Mouse (Mus musculus) heart, embryonic 15.5 days (tissue): ENCODE results near the gene Faf2. TPM values are rescaled to one million over a fixed set of nuclear protein-coding genes. Genes with fewer than 3 reads are reported as not detected.

Source experiments
- ATAC-seq: fragments of 200-750 bp; cut with Nextera tagmentation; replicated peaks from 2 replicates; pipeline ENCODE4 v1.8.0; 2017; ENCODE audit warnings: low read depth, moderate TSS enrichment; ENCODE audit not compliant: insufficient number of reproducible peaks, insufficient read depth, low FRiP score
- H3K27ac ChIP-seq: fragments of 300-500 bp; sonication (generic); 2 replicates; pipeline ENCODE4 v1.5.1; 2015; ENCODE audit warnings: mild to moderate bottlenecking, inconsistent platforms
- H3K27me3 ChIP-seq: fragments of 300-500 bp; sonication (generic); 2 replicates; pipeline ENCODE4 v1.6.1; 2015; ENCODE audit warnings: inconsistent platforms
- H3K36me3 ChIP-seq: fragments of 300-500 bp; sonication (generic); 2 replicates; pipeline ENCODE4 v1.6.1; 2015; ENCODE audit warnings: mild to moderate bottlenecking, inconsistent platforms
- H3K4me1 ChIP-seq: fragments of 300-500 bp; sonication (generic); replicated peaks from 2 replicates; pipeline ENCODE4 v1.6.1; 2015; ENCODE audit warnings: inconsistent platforms
- H3K4me2 ChIP-seq: fragments of 300-500 bp; sonication (generic); 2 replicates; pipeline ENCODE4 v1.6.1; 2015; ENCODE audit warnings: inconsistent platforms, mild to moderate bottlenecking, moderate library complexity
- H3K4me3 ChIP-seq: fragments of 300-500 bp; sonication (generic); 2 replicates; pipeline ENCODE4 v1.5.1; 2015; ENCODE audit warnings: mild to moderate bottlenecking, inconsistent platforms
- H3K9ac ChIP-seq: fragments of 300-500 bp; sonication (generic); 2 replicates; pipeline ENCODE4 v1.6.1; 2015; ENCODE audit warnings: mild to moderate bottlenecking, inconsistent platforms
- H3K9me3 ChIP-seq: fragments of 300-500 bp; sonication (generic); replicated peaks from 2 replicates; pipeline ENCODE4 v1.6.1; 2016; ENCODE audit warnings: inconsistent platforms
- WGBS: fragments of 180-500 bp; shearing (Covaris S2); methylation state at CpG from one replicate; pipeline ENCODE4 v1.1.7; 2015; ENCODE audit warnings: mixed read lengths; 5-methylcytosine and 5-hydroxymethylcytosine counted together
- polyA plus RNA-seq: library from polyadenylated mRNA; unstranded; fragments of >200 nt; fragmentation: Nextera tagmentation; extraction: Ambion mirVana; gene quantifications from 2 replicates; pipeline ENCODE4 v1.2.1, GENCODE M21; 2015

Gene Faf2
- polyA plus RNA-seq, 1 experiment from 2014 or later = 38.3 TPM

DNA sequence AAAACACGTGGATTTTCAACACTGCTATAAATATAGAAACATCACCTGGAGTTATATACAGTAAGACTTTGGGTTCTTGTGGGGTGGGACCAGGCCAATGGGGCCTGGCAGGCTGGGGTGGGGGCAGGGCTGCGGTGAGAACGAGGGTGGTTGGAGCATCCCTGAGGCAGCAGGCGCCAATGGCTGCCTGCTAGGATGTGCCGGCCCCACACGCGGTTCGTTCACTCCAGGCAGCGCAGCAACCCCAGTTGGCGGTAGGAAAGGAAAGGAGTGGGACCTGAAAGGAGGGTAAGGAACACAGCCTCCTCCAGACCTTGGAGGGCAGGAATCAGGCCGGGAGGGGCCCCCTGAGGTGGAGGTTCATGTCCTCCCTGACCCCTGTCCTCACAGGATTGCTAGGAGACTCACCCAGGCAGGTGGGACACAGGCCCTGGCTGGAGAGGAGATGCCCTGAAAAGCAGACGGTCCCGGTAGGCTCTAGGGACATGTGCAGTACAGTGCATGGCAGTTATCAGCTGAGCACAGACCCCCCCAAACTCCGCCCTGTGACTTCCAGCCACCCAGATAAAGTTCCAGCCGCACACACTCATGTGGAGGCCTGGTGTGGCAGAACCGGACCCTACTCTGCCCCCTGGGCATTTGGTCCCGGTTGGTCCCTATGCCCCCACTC lies 58.7 kb downstream of the Faf2 start:
- peaks cover 17% of the 10 kb centered on the region for H3K4me1 ChIP-seq
- H3K4me3 ChIP-seq = no peak overlapping the region
- H3K27me3 ChIP-seq = no peaks in the 10 kb centered on the region
- H3K9ac ChIP-seq = no peak overlapping the region
- peaks cover 51% of the 10 kb centered on the region for H3K36me3 ChIP-seq
- no peaks in the 10 kb centered on the region for H3K9me3 ChIP-seq
- 76% methylated on average over 17 of the region's 17 CpGs for WGBS
- no peak overlapping the region for H3K27ac ChIP-seq
- H3K4me2 ChIP-seq = no peak overlapping the region
- no peak for ATAC-seq

DNA sequence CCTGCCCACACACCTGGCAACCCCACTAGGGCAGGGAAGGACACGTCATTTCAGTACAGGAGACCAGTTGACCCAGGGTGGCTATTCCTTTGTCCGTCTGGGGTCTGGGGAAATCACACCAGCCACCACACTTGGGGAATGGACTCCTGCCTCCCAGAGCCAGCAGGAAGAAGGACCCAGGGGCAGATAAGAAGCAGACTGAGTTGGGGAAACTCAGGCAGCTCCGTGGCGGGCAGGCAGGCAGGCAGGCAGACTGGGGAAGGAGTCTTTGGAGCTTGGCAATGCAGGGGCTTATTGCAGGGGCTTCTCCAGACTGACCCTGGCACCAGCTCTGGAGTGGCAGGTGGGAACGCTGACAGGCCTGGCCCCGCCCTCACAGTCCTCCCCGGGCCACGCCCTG lies 59.7 kb downstream of the Faf2 start:
- no peaks in the 10 kb centered on the region for H3K27me3 ChIP-seq
- H3K36me3 ChIP-seq = peaks cover 51% of the 10 kb centered on the region
- ATAC-seq = no peak
- H3K9me3 ChIP-seq = no peaks in the 10 kb centered on the region
- H3K27ac ChIP-seq = no peak overlapping the region
- H3K4me2 ChIP-seq = no peak overlapping the region
- H3K4me3 ChIP-seq = no peak overlapping the region
- WGBS = 75% methylated on average over 8 of the region's 8 CpGs
- no peak overlapping the region for H3K9ac ChIP-seq
- H3K4me1 ChIP-seq = peaks cover 27% of the 10 kb centered on the region

DNA sequence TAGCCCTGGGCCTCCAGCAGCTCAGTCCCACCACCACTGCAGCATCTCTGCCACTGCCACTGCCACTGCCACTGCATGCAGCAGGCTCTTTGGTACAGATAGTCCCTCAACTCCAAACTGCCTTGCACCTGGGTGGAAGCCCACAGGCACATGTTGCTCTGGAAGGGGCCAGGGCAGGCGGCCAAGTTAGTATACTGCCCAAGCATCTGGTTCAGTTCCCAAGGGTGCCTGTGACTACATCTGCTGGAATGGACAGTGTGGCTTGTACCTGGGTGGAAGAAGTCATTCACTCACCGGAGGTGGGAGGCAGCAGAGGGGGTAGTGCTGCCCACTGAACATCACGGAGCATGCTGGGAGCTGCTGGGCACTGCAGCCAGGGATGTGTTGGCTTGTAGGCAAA lies 61.7 kb downstream of the Faf2 start:
- Histone ChIP-seq H3K27me3 (no peaks in the 10 kb centered on the region), H3K36me3 (peaks cover 51% of the 10 kb centered on the region), H3K9ac (no peak overlapping the region), H3K4me2 (no peak overlapping the region), H3K4me1 (peaks cover 31% of the 10 kb centered on the region), H3K9me3 (no peaks in the 10 kb centered on the region), H3K4me3 (no peak overlapping the region), H3K27ac (no peak overlapping the region)
- ATAC-seq = no peak
- 88% methylated on average over 3 of the region's 3 CpGs for WGBS

DNA sequence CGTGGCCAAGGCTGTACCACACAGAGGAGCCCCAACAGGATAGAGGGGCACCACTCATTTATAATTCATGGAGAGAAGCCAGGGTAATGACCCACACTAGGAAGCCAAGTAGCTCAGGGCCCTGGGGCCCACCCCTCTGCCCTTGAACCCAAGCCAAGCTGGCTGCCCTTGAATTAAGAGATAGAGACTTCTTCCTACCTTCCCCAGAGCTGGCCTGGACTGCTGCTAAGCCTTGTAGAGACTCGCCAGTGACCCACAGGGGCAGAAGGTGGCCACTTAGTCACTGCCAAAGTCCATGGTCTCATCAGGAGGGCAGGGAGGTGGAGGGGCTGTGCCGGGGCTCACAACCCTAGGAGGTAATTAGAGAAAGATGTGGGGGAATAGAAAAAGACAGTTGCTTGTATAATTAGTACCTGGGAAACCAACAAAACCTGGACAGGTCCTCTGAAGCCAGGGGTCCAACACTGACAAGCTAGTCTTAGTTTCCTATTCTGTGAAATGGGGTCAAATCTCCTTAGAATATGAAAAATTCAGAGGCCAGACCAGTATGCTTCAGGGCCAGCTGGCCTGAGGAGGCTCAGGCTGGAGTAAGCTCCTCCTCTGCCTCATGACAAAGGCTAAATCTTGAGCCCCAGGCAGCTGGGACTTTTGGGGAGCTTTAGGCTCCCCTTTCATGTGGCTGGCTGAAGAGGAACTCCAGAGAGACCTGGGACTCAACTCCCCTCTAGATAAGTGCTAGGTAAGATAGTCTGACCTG lies 62.7 kb downstream of the Faf2 start:
- Histone ChIP-seq H3K27me3 (no peaks in the 10 kb centered on the region), H3K4me1 (peaks cover 38% of the 10 kb centered on the region), H3K36me3 (peaks cover 46% of the 10 kb centered on the region), H3K27ac (peak overlapping the region; percentile 27), H3K4me3 (no peak overlapping the region), H3K4me2 (peak overlapping the region; percentile 75; the same call in 1 of the 2 replicates), H3K9ac (peak overlapping the region; percentile 27), H3K9me3 (no peaks in the 10 kb centered on the region)
- ATAC-seq = no peak
- WGBS = 61% methylated on average over 3 of the region's 3 CpGs

DNA sequence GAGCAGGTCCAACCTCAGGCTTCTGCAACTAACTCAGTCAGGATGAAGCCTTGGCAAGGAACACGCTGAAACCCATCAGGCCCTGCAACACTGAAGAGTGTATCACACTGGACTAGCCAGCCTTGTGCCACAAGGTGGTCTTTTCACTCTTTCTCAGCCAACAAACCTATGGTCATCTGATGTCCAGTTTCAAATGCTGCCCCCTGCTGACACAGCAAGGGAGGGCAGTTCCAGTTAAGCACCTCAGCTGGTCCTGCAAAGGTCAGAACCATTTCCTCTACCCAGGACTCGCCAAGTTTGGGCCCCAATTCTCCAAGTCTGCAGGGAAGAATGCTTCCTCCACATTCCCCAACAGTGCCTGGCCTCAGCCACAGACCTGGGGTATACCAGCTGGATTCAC lies 63.6 kb downstream of the Faf2 start:
- no peak for ATAC-seq
- no peaks in the 10 kb centered on the region for H3K9me3 ChIP-seq
- 0 out of 2 replicates have a peak overlapping the region, but pooled peaks have one; percentile 27 for H3K27ac ChIP-seq
- H3K4me1 ChIP-seq = peaks cover 38% of the 10 kb centered on the region
- WGBS = 52% methylated on average over 2 of the region's 2 CpGs
- peaks cover 41% of the 10 kb centered on the region for H3K36me3 ChIP-seq
- H3K4me3 ChIP-seq = peak overlapping the region; percentile 91
- peak overlapping the region; percentile 94; the same call in 1 of the 2 replicates for H3K9ac ChIP-seq
- H3K27me3 ChIP-seq = no peaks in the 10 kb centered on the region
- H3K4me2 ChIP-seq = peak overlapping the region; percentile 75

DNA sequence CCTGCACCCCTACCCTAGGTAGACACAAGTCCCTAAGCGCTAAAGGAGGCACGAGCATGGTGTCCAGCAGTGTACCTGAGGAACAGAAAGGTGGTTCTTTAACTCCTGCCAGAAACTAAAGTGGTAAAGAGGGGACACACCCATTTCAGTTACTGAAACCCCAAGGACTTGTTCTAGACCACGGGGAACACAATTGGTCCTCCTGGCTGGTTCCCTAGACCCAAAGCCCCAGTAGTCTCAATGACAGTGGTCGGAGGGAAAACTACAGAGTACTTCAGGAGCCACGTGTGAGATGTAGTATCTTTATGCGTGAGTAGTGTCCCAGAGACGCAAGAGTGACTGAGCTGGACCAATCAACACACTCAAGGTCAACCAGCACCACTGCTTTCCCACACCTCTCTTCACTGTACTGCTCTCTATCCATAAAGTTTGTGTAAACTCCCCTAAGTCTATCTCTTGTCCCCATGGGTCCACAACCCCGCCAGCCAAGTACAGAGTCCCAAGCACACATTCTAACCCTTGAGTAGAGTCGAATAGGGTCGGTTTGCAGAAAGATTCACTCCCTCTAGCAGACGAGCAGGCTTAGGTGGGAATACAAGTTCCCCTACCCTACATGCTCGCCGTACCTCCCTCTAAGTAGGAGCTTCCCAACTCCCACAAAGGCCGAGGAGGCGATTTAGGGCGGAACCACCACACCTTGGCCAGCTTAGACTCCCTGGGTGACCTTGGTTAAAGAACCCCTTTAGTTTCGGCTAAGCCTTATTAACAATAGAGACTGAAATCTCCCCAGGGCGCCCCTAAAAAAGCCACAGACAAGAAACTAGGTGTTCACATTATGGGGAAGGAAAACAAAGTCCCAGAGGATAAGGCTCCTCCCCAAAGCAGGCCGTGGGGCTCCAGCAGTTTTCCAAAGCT lies 64.8 kb downstream of the Faf2 start:
- Histone ChIP-seq H3K4me1 (peaks cover 47% of the 10 kb centered on the region), H3K27ac (peak overlapping the region; percentile 98), H3K27me3 (no peaks in the 10 kb centered on the region), H3K4me3 (peak overlapping the region; percentile 91), H3K9ac (peak overlapping the region; percentile 94), H3K36me3 (peaks cover 28% of the 10 kb centered on the region), H3K9me3 (no peaks in the 10 kb centered on the region), H3K4me2 (peak overlapping the region; percentile 75)
- 5% methylated on average over 19 of the region's 19 CpGs for WGBS
- ATAC-seq = no peak

DNA sequence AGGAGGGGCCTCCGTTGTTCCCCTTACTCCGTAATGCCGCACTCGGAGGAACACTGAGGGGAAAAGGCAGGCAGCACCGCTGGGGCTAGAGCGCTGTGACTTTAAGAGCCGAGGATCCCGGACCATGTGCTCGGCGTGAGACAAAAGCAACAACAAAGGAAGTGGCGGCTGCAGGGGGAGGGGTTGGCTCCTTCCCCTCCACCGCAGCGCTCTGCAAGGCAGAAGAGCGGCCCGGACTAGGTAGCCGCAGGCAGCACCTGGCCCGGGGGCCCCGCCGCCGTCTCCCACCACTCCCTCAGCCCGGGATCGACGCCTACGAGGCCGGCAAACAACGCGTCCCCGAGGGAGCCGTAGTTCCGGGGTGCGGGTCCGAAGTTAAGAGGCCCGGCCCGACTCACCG lies 65.5 kb downstream of the Faf2 start:
- H3K4me1 ChIP-seq = peaks cover 54% of the 10 kb centered on the region

DNA sequence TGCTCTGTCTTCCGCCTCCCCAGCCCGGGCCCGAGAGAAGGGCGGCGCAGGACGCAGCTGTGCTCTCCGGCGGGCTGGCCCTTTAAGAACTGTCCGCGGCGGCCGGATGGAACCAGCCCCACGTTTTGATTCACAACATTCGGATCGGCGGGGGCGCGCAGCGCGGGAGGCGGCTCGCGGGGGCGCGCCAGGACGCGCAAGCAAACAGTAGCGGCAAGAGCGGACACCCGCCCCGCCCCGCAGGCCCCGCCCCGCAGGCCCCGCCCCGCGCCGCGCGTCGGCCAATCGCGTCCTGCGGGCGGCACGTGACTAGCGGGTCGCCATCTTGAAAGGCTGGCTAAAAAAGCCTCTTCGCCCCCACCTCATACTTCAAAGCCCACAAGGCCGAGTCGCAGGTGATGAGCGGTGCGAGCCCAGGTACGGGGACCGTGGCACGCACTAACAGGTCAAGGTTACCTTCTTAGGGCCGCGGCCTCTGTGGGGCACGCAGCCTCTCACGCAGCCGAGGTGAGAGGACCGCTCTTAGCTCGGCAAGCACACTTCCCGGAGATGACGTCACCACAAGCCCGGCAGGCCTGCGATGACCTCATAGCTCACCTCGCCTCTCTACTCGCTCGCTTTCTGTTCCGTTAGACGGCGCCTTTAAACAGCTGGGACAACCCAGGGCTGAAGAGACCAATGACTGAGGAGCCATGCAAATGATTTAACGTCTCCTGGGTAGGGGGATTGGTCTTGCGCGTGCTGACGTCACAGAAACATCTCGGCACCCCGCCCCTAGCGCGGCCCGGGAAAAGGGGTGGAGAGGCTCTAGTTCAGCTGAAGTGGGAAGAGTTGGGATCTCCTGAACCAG lies 66.2 kb downstream of the Faf2 start:
- peak overlapping the region; percentile 91 for H3K4me3 ChIP-seq
- H3K4me1 ChIP-seq = peaks cover 61% of the 10 kb centered on the region
- peak overlapping the region; percentile 75 for H3K4me2 ChIP-seq
- ATAC-seq = peak; percentile 88
- H3K9me3 ChIP-seq = no peaks in the 10 kb centered on the region
- peak overlapping the region; percentile 94 for H3K9ac ChIP-seq
- no peaks in the 10 kb centered on the region for H3K27me3 ChIP-seq
- H3K27ac ChIP-seq = peak overlapping the region; percentile 98
- peaks cover 14% of the 10 kb centered on the region for H3K36me3 ChIP-seq
- WGBS = under 1% methylated on average over 82 of the region's 82 CpGs

More for the DNA sequence above, 65.5 kb downstream of the Faf2 start:
- Histone ChIP-seq H3K27me3 (no peaks in the 10 kb centered on the region), H3K27ac (peak overlapping the region; percentile 98), H3K4me2 (peak overlapping the region; percentile 75), H3K9ac (peak overlapping the region; percentile 94), H3K4me3 (peak overlapping the region; percentile 91), H3K9me3 (no peaks in the 10 kb centered on the region), H3K36me3 (peaks cover 21% of the 10 kb centered on the region)
- WGBS = 0% methylated on average over 35 of the region's 35 CpGs
- peak; percentile 63 for ATAC-seq

DNA sequence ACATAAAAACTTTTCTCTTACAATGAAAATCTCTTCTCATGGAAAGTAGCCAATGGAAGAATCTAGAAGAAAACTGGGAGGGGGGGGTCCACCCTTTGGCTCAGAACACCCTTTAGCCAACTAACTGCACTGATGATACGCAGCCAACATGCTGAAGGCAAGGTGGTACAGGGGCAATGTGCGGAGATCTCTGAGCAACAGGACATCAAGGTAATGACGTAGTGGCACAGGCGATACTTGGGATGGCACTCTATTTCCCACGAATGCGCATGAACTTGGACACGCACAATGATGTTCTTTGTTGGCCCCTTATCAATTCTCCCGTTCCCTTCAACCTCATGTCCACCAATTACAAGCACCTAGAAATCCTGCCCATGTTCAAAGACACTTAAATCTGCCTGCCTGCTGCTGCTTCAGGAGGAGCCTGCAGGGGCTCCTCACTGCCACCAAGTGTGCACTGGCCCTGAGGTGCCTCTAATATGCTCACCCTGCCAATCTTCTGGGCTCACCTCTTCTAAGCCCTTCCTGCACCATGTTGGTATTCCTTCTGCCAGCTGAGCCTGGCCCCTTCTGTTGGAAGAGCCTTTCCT lies 68.7 kb downstream of the Faf2 start:
- H3K27me3 ChIP-seq = no peaks in the 10 kb centered on the region
- no peak for ATAC-seq
- H3K36me3 ChIP-seq = no peaks in the 10 kb centered on the region
- 90% methylated on average over 8 of the region's 8 CpGs for WGBS
- H3K9me3 ChIP-seq = no peaks in the 10 kb centered on the region
- H3K4me1 ChIP-seq = peaks cover 52% of the 10 kb centered on the region
- H3K4me3 ChIP-seq = no peak overlapping the region
- no peak overlapping the region for H3K9ac ChIP-seq
- H3K4me2 ChIP-seq = no peak overlapping the region
- no peak overlapping the region for H3K27ac ChIP-seq

DNA sequence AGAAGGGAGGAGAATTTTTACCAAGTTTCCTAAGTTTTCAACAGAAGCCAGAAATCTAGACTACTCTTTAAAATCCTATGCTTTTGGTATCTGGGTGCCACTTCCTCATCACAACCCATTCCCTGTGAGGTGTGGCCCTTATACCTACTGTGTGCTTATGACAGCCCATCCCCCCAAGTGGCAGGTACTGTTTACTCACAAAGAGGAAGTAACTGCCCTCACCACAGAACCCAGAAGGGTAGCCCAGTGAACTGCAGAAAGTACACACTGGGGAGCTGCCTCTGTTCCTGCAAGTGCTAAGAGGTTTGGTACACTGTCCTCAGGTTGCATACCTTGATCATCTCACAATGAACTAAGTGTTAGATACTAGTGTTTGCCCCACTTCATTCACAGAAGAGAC lies 70.2 kb downstream of the Faf2 start:
- Histone ChIP-seq H3K9me3 (no peaks in the 10 kb centered on the region), H3K27ac (no peak overlapping the region), H3K4me1 (peaks cover 39% of the 10 kb centered on the region), H3K4me2 (peak overlapping the region; percentile 88), H3K4me3 (peak overlapping the region; percentile 91), H3K36me3 (no peaks in the 10 kb centered on the region), H3K9ac (peak overlapping the region; percentile 96), H3K27me3 (no peaks in the 10 kb centered on the region)
- no peak for ATAC-seq
